Mouse (Mus musculus) mature B cell (primary cell): ENCODE data around the gene H2-DMa.

Experiments
- in situ Hi-C: fragments of 300-500 bp; cut with MboI; formaldehyde crosslinking; loops from 2 replicates; pipeline ENCODE4 v1.14.3; 2019

The H2-DMa gene

GRCm38 (mm10) chr17:34119249-34120179 is at the start of gene H2-DMa:
H2-DMa (plus strand) TSS chr17:34119541.
- in situ Hi-C loops: no loop called here

GRCm38 (mm10) chr17:34072091-34072490 is 47.2 kb upstream of the H2-DMa start:
- in situ Hi-C loops: loop anchor here (10.0 kb wide), 1 partner anchor 163 kb away; the partner anchor contains the start of gene H2-Ob

- in situ Hi-C loops: loop anchor here (10.0 kb wide), 1 partner anchor 160 kb away; the partner anchor contains the start of gene H2-Ob
Observed at GRCm38 (mm10) chr17:34075271-34075670, 44.1 kb upstream of the H2-DMa start.

GRCm38 (mm10) chr17:34077549-34077948 is 41.8 kb upstream of the H2-DMa start:
- in situ Hi-C loops: loop anchor here (10.0 kb wide), 1 partner anchor 157 kb away; the partner anchor contains the start of gene H2-Ob

GRCm38 (mm10) chr17:34078148-34078547 is 41.2 kb upstream of the H2-DMa start:
- in situ Hi-C loops: loop anchor here (10.0 kb wide), 1 partner anchor 157 kb away; the partner anchor contains the start of gene H2-Ob

- in situ Hi-C loops: loop anchor here (10.0 kb wide), 1 partner anchor 156 kb away; the partner anchor contains the start of gene H2-Ob
Observed at GRCm38 (mm10) chr17:34079002-34079401, 40.3 kb upstream of the H2-DMa start.

- in situ Hi-C loops: loop anchor here (10.0 kb wide), 1 partner anchor 155 kb away; the partner anchor contains the start of gene H2-Ob
Observed at GRCm38 (mm10) chr17:34079621-34080020, 39.7 kb upstream of the H2-DMa start.

GRCm38 (mm10) chr17:34083104-34083503 is 36.2 kb upstream of the H2-DMa start:
- in situ Hi-C loops: no loop called here

- in situ Hi-C loops: no loop called here
Observed at GRCm38 (mm10) chr17:34087386-34087785, 32.0 kb upstream of the H2-DMa start.

- in situ Hi-C loops: no loop called here
Observed at GRCm38 (mm10) chr17:34088124-34088523, 31.2 kb upstream of the H2-DMa start.

- in situ Hi-C loops: no loop called here
Observed at GRCm38 (mm10) chr17:34090923-34091322, 28.4 kb upstream of the H2-DMa start.

- in situ Hi-C loops: no loop called here
Observed at GRCm38 (mm10) chr17:34092197-34092875, 27.0 kb upstream of the H2-DMa start, which contains the start of gene H2-Oa. H2-Oa (plus strand) TSS chr17:34092340.

- in situ Hi-C loops: no loop called here
Observed at GRCm38 (mm10) chr17:34093199-34093874, 26.0 kb upstream of the H2-DMa start.

- in situ Hi-C loops: loop anchor here (5.0 kb wide), 1 partner anchor 73 kb away; no protein-coding TSS in a partner anchor
Observed at GRCm38 (mm10) chr17:34094283-34095035, 24.9 kb upstream of the H2-DMa start.

- in situ Hi-C loops: loop anchor here (5.0 kb wide), 1 partner anchor 71 kb away; no protein-coding TSS in a partner anchor
Observed at GRCm38 (mm10) chr17:34096497-34097010, 22.8 kb upstream of the H2-DMa start.

- in situ Hi-C loops: loop anchor here (5.0 kb wide), 1 partner anchor 70 kb away; no protein-coding TSS in a partner anchor
Observed at GRCm38 (mm10) chr17:34097272-34097671, 22.1 kb upstream of the H2-DMa start.

GRCm38 (mm10) chr17:34098709-34099479 is 20.4 kb upstream of the H2-DMa start:
- in situ Hi-C loops: loop anchor here (5.0 kb wide), 1 partner anchor 68 kb away; no protein-coding TSS in a partner anchor

GRCm38 (mm10) chr17:34099531-34099930 is 19.8 kb upstream of the H2-DMa start:
- in situ Hi-C loops: loop anchor here (5.0 kb wide), 1 partner anchor 68 kb away; no protein-coding TSS in a partner anchor

- in situ Hi-C loops: no loop called here
Observed at GRCm38 (mm10) chr17:34101185-34101584, 18.2 kb upstream of the H2-DMa start.
